Mouse (Mus musculus): Measurements from ENCODE around the gene Galnt16.

DNA sequence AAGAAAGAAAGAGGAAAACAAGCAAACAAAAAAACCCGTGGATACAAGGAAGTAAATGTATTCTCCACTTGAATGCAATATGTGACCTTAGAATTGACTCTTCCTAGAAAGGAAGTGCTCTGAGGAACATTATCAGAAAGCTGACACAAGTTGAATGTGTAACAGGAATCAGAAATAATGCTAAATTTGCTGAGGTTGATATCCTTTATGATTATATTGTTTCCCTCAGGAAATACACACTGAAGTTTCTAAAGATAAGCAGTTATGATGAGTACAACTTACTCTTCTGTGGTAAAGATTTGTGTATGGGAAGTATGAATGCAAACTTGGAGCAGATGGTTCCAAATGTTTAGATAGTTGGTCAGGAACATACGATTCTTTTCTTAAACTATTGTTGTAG, 150.3 kb downstream of the Galnt16 start:
- TF ChIP-seq POLR2A (IDR thresholded peaks at IDR 0.05; ENCODE audit: control insufficient read depth, low read depth, low read length) = no peak
- no peak for TF ChIP-seq CTCF (IDR thresholded peaks at IDR 0.05; ENCODE audit: control insufficient read depth, insufficient read depth, insufficient replicate concordance, low read depth, low read length)
